Mouse (Mus musculus): ENCODE data around the gene Mcat. TPM values are rescaled to one million over a fixed set of nuclear protein-coding genes. Genes with fewer than 3 reads are reported as not detected.
A peak's percentile ranks its signal among the peaks of the same experiment; 100 is the strongest.

The Mcat gene
- total and polyA plus RNA-seq, 2 experiments from 2014 or later, result 36.9 to 54.2 TPM

DNA sequence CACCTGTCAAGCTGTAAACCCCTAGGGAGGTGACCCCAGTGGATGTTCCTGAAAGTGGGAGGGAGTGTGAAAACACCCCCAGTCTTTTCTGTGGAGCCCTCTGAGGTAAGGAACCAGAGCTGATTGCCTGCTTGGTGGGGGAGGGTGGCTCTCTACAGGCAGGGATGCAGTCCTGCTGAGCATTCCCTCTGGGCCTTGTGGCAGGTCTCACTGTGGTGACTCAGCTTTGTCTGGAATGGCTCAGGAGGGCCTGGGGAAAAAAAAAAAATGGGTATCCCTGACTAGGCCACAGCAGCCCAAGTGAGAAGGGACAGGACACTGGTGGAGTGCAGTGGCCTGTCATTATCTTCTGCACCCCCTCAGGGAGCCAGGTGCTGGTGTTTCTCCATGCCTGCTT lies 29.6 kb upstream of the Mcat start:
- ATAC-seq (no peak), DNase-seq (ENCODE audit: low spot score) (no peak)
- Histone ChIP-seq H3K36me3 (ENCODE audit: insufficient read depth, low read length) (no peaks in the 10 kb centered on the region; the same call in 1 of the 2 replicates), H3K4me1 (ENCODE audit: insufficient read depth, low read length) (peaks cover 14% of the 10 kb centered on the region; the same call in 1 of the 2 replicates), H3K27ac (no peak overlapping the region), H3K27me3 (ENCODE audit: insufficient read depth, low read length) (no peaks in the 10 kb centered on the region), H3K4me2 (ENCODE audit: low read depth, low read length) (peak overlapping the region; percentile 64; the same call in 1 of the 2 replicates), H3K9ac (replicated peaks; ENCODE audit: low read length) (no peak overlapping the region), H3K9me3 (ENCODE audit: low read length) (no peaks in the 10 kb centered on the region), H3K4me3 (ENCODE audit: low read length) (no peak overlapping the region)
- TF ChIP-seq CTCF (IDR thresholded peaks at IDR 0.05; ENCODE audit: low read depth), result no peak

- WGBS, result 81% methylated on average over 8 of the region's 8 CpGs
- Histone ChIP-seq H3K4me1 (ENCODE audit: insufficient read depth, low read length) (peaks cover 14% of the 10 kb centered on the region; the same call in 1 of the 2 replicates), H3K4me2 (ENCODE audit: low read depth, low read length) (0 out of 2 replicates have a peak overlapping the region, but pooled peaks have one; percentile 64), H3K27me3 (ENCODE audit: insufficient read depth, low read length) (no peaks in the 10 kb centered on the region), H3K9ac (replicated peaks; ENCODE audit: low read length) (no peak overlapping the region), H3K27ac (no peak overlapping the region), H3K9me3 (ENCODE audit: low read length) (no peaks in the 10 kb centered on the region), H3K4me3 (ENCODE audit: low read length) (no peak overlapping the region), H3K36me3 (ENCODE audit: insufficient read depth, low read length) (peaks cover 1% of the 10 kb centered on the region; the same call in 1 of the 2 replicates)
- ATAC-seq, result no peak
- no peak for DNase-seq (ENCODE audit: low spot score)
- no peak for TF ChIP-seq CTCF (IDR thresholded peaks at IDR 0.05; ENCODE audit: low read depth)
Observed at GRCm38 (mm10) chr15:83592260-83593188, 28.9 kb upstream of the Mcat start.

- no peak for DNase-seq (ENCODE audit: low spot score)
- no peak overlapping the region for H3K4me2 ChIP-seq (ENCODE audit: low read depth, low read length)
- no peak overlapping the region for H3K4me3 ChIP-seq (ENCODE audit: low read length)
- H3K27ac ChIP-seq, result no peak overlapping the region
- no peak for ATAC-seq
- no peaks in the 10 kb centered on the region for H3K27me3 ChIP-seq (ENCODE audit: insufficient read depth, low read length)
- no peak for TF ChIP-seq CTCF (IDR thresholded peaks at IDR 0.05; ENCODE audit: low read depth)
- peaks cover 14% of the 10 kb centered on the region; the same call in 1 of the 2 replicates for H3K4me1 ChIP-seq (ENCODE audit: insufficient read depth, low read length)
- peaks cover 9% of the 10 kb centered on the region for H3K36me3 ChIP-seq (ENCODE audit: insufficient read depth, low read length)
- H3K9ac ChIP-seq (replicated peaks; ENCODE audit: low read length), result no peak overlapping the region
- 86% methylated on average over 6 of the region's 6 CpGs for WGBS
- H3K9me3 ChIP-seq (ENCODE audit: low read length), result no peaks in the 10 kb centered on the region
Observed at GRCm38 (mm10) chr15:83591758-83592157, 28.2 kb upstream of the Mcat start.

- no peak for ATAC-seq
- no peak for DNase-seq (ENCODE audit: low spot score)
- Histone ChIP-seq H3K4me3 (ENCODE audit: low read length) (no peak overlapping the region), H3K4me1 (ENCODE audit: insufficient read depth, low read length) (peaks cover 14% of the 10 kb centered on the region; the same call in 1 of the 2 replicates), H3K9me3 (ENCODE audit: low read length) (0 out of 2 replicates have a peak, but pooled peaks cover 2% of the 10 kb centered on the region), H3K27me3 (ENCODE audit: insufficient read depth, low read length) (no peaks in the 10 kb centered on the region), H3K36me3 (ENCODE audit: insufficient read depth, low read length) (peaks cover 18% of the 10 kb centered on the region), H3K27ac (no peak overlapping the region), H3K4me2 (ENCODE audit: low read depth, low read length) (no peak overlapping the region), H3K9ac (replicated peaks; ENCODE audit: low read length) (no peak overlapping the region)
- WGBS, result 92% methylated on average over 4 of the region's 4 CpGs
- no peak for TF ChIP-seq CTCF (IDR thresholded peaks at IDR 0.05; ENCODE audit: low read depth)
Observed at GRCm38 (mm10) chr15:83590841-83591240, 27.3 kb upstream of the Mcat start.

DNA sequence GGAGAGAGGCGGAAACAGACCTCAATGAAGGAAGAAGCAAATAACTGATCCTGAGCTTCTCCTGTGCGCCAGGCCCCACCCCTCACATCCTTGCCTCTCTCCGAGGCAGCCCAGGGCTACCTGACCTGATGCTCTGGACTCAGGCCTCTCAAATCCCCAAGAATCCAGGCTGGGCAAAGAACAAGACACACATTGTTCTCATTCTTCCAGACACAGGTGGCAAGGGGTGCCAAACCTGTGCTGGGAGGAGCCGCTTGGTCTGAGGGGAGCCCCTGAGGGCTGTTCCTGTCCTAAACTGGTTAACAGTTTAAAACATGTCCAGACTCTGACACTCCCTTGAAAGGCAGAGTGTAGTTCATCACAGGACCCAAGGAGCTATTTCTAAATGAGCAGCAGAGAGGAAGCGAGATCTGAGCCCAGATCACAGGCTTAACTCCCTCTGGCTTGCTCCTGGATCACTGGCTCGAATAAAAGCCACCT lies 21.2 kb upstream of the Mcat start:
- no peaks in the 10 kb centered on the region for H3K4me1 ChIP-seq (ENCODE audit: insufficient read depth, low read length)
- 0 out of 2 replicates have a peak, but pooled peaks cover 2% of the 10 kb centered on the region for H3K9me3 ChIP-seq (ENCODE audit: low read length)
- no peak overlapping the region for H3K4me2 ChIP-seq (ENCODE audit: low read depth, low read length)
- DNase-seq (ENCODE audit: low spot score), result no peak
- TF ChIP-seq CTCF (IDR thresholded peaks at IDR 0.05; ENCODE audit: low read depth), result no peak
- H3K27ac ChIP-seq, result no peak overlapping the region
- ATAC-seq, result no peak
- no peak overlapping the region for H3K9ac ChIP-seq (replicated peaks; ENCODE audit: low read length)
- peaks cover 70% of the 10 kb centered on the region for H3K36me3 ChIP-seq (ENCODE audit: insufficient read depth, low read length)
- 93% methylated on average over 6 of the region's 6 CpGs for WGBS
- H3K27me3 ChIP-seq (ENCODE audit: insufficient read depth, low read length), result no peaks in the 10 kb centered on the region
- no peak overlapping the region for H3K4me3 ChIP-seq (ENCODE audit: low read length)

- DNase-seq (ENCODE audit: low spot score), result peak; percentile 50
- Histone ChIP-seq H3K9me3 (ENCODE audit: low read length) (0 out of 2 replicates have a peak, but pooled peaks cover 2% of the 10 kb centered on the region), H3K27ac (no peak overlapping the region), H3K4me3 (ENCODE audit: low read length) (no peak overlapping the region), H3K36me3 (ENCODE audit: insufficient read depth, low read length) (peaks cover 79% of the 10 kb centered on the region), H3K27me3 (ENCODE audit: insufficient read depth, low read length) (no peaks in the 10 kb centered on the region), H3K4me2 (ENCODE audit: low read depth, low read length) (no peak overlapping the region), H3K4me1 (ENCODE audit: insufficient read depth, low read length) (no peaks in the 10 kb centered on the region), H3K9ac (replicated peaks; ENCODE audit: low read length) (no peak overlapping the region)
- 74% methylated on average over 8 of the region's 8 CpGs for WGBS
- ATAC-seq, result no peak
- TF ChIP-seq CTCF (IDR thresholded peaks at IDR 0.05; ENCODE audit: low read depth), result peak; percentile 53
Observed at GRCm38 (mm10) chr15:83583419-83584156, 20.0 kb upstream of the Mcat start.
